Mouse (Mus musculus): Measurements from ENCODE around the gene Grik4. TPM values are rescaled to one million over a fixed set of nuclear protein-coding genes. Genes with fewer than 3 reads are reported as not detected.
A peak's percentile ranks its signal among the peaks of the same experiment; 100 is the strongest.

Gene Grik4
- total RNA-seq, 2 experiments from 2014 or later: 0.11 TPM; not detected in 1

- intact Hi-C loops (cut with DNase I): no loop called here
- no peak for DNase-seq
Observed at GRCm38 (mm10) chr9:42636446-42636845, 307.8 kb downstream of the Grik4 start.

GRCm38 (mm10) chr9:42631479-42631878 lies 312.8 kb downstream of the Grik4 start:
- DNase-seq: no peak
- intact Hi-C loops (cut with DNase I): no loop called here

DNA sequence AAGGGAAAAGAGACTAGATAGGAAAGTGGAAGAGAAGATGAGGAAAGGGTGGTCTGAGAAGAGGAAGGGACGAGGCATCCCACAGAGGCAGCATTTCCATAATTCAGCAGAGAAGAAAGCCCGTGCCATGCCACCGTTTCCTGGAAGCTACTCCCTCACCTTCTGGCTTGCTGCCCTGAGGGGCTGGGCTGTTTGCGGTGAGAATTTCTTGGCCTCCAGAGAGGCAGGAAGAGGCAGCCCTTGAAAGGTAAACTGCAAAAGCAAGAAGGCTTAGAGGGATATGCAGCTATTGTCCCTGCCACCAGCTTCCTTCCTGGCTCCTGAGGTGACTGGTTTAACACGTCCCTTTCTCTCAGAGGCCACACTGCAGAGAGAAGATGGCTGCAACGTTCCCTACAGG lies 316.7 kb downstream of the Grik4 start:
- intact Hi-C loops (cut with DNase I): no loop called here
- no peak for DNase-seq

DNA sequence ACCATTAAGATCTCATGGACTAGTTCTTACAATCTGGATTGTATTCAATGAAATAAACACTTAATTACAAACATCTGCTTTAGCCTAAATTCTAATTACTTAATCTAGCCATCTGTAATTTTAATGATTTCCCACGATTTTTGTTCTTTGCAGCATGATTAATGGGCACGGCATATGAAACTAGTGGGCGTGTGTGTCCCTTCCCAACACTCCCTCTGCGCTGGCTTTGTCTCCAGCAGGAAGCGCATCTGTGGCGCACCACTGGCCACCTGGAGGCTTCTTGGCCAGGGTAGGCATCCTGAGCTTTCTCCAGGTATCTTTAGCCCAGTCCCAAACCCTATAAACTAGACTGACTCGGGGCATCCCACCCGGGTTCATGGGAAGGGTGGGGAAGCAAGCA lies 317.1 kb downstream of the Grik4 start:
- DNase-seq: no peak
- intact Hi-C loops (cut with DNase I): no loop called here

DNA sequence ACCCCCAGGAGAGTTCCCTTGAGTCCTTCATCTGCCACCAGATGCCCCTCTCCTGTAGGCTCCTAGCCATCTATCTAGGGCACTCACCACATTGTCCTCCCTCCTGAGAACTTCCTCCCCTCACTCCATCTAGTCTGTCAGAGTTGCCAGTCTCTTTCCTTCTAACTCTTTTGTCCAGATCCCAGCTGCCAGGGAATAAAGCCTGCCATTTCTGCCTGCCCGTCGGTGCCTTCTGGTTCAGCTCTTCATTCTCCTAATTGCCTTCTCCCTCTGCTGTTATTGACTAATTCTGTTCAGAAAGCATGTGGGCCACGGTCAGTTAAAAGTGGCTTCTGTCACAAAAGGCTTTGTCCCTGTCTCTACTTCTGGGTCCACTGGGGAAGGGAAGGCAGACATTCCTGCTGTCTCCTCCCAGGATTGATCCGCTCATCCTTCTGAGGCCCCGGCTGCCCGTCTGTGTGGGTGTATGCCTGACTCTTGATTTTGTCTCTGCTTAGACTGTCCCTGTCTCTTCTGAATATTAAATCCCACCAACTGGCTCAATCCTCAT lies 318.0 kb downstream of the Grik4 start:
- intact Hi-C loops (cut with DNase I): no loop called here
- DNase-seq: no peak

DNA sequence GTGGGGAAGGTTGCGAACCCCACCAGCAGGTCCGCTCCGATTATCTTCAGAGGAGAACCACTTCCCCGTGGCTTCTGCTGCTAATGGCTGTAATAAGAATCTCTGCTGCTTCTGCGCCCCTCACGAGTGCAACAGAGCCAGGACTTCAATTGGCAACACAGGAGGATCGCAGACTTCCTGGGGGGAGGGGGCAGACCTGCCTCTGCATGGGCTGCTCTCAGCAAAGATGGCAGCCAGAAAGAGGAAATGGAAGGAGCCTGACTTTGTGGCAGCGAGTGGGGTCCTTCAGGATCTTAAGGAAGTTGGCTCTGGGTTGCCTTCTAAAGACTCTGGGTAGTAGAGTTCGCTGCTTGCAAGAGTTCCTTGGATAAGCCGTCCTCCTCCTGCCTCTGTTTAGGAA lies 329.9 kb downstream of the Grik4 start:
- intact Hi-C loops (cut with DNase I): no loop called here

DNA sequence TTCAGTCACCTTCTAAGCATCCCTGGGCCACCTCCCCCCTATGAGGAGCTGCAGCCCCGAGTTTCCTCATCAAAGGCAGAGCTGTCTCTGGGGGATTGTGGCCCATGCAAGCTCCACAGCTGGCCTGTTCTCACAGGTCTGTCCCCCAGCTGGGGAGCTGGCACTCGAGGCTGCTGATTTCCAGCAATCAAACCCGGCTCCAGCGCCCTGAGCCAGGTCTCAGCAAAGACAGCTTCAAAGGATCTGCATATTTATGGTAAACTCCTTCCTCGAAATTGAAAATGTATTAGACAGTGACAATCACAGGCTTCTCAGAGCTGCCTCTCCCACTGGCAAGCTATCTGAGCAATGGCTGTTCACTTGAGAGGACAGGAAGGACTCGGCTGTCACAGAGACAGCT lies 330.5 kb downstream of the Grik4 start:
- no peak for DNase-seq
- intact Hi-C loops (cut with DNase I): no loop called here

More for the DNA sequence above, 329.9 kb downstream of the Grik4 start:
- no peak for DNase-seq

DNA sequence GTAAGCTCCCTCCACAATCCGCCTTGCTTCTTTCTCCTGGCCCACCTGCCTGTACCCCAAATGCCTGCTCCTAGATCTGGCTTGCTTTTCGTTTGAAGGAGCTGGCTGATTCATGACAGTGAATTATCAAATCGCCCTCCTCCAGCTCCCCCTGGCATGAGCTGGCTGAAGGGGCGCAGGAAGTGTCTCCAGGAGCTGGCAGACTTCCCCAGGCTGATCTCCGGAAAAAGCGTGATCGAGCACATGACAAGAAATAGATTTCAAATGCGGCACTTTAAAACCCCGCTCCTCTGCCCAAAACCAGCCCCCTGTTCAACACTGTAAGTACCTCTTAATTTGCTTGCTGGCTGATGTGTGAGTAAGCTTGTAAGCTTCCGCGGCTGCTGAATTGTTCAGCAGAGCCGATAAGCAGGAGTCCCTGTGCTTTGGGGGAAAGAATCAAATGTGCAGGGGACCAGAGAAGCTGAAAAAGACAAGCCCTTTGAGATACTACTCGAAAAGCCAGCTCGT lies 331.8 kb downstream of the Grik4 start:
- no peak for DNase-seq
- intact Hi-C loops (cut with DNase I): no loop called here

DNA sequence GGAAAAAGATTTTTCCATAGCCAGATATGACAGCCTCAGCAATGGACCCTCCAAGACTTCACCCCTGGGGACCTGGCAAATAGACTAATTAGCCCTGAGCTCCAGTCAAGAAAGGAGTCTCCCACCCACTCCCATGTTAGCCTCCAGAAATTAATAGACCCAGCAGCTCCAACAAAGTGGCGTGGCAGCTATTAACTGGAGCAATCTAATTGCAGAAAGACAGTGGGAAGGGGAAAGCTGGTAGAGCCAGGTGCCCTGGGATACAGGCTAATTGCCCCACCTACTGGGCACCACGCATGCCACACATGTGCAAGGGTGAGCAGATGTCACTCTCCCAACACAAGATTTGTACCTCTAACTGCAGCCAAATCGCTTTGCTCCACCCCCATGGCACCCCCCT lies 342.8 kb downstream of the Grik4 start:
- intact Hi-C loops (cut with DNase I): loop anchor here (5.0 kb wide), 1 partner anchor 214 kb away; no protein-coding TSS in a partner anchor
- DNase-seq: no peak

GRCm38 (mm10) chr9:42597525-42597924 lies 346.8 kb downstream of the Grik4 start:
- no peak for DNase-seq
- intact Hi-C loops (cut with DNase I): no loop called here

- intact Hi-C loops (cut with DNase I): loop anchor here (10.0 kb wide), 1 partner anchor 194 kb away; no protein-coding TSS in a partner anchor
- DNase-seq: no peak
Observed at GRCm38 (mm10) chr9:42578511-42578910, 365.8 kb downstream of the Grik4 start.

GRCm38 (mm10) chr9:42578106-42578505 lies 366.2 kb downstream of the Grik4 start:
- intact Hi-C loops (cut with DNase I): loop anchor here (10.0 kb wide), 1 partner anchor 193 kb away; no protein-coding TSS in a partner anchor

GRCm38 (mm10) chr9:42573616-42574350 lies 370.5 kb downstream of the Grik4 start:
- no peak for DNase-seq

More at GRCm38 (mm10) chr9:42578106-42578505, 366.2 kb downstream of the Grik4 start:
- DNase-seq: no peak

GRCm38 (mm10) chr9:42573180-42573579 lies 371.1 kb downstream of the Grik4 start:
- intact Hi-C loops (cut with DNase I): loop anchor here (1.0 to 10.0 kb wide), 3 partner anchors 188 to 371 kb away; partner anchors contain the start of gene Grik4
- DNase-seq: peak; percentile 19 to 48

More at GRCm38 (mm10) chr9:42573616-42574350, 370.5 kb downstream of the Grik4 start:
- intact Hi-C loops (cut with DNase I): loop anchor here (1.0 to 10.0 kb wide), 3 partner anchors 189 to 371 kb away; partner anchors contain the start of gene Grik4

DNA sequence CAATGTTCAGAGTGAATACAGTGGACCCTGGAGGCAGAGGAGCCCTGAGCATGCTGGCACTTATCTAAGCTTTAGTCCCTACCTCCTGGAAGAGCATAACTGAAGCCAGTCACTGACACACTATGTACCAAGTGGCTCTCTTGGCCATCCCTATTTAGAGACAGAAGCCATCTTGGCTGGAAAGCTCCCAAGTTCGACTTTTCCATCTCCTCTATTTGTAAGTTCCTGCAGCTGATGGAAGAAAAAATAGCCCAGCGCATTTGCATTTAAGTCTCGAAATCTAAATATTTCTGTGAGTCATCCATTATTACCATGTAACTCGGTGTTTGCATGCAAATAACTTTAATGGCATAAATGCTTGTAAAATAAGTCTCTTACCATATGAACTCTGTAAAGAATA lies 378.4 kb downstream of the Grik4 start:
- no peak for DNase-seq
- intact Hi-C loops (cut with DNase I): no loop called here

DNA sequence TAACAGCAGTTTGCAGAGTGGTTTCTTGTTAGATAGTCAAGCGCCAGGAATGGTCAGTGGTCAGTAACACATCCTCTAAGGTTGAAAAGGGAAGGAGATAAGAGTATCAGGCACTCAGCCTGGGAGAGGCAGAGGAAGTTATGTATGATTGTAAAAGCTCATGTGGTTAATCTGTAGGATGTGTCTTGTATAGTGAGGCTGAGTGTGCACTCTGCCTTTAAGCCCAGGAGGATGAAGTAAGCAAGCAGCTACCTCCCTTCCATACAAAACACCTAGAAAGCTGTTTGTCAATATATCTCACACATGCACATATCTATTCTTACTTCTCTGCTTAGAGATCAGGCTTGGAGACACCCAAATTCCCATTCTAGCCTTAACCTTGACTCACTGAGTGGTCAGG lies 389.1 kb downstream of the Grik4 start:
- intact Hi-C loops (cut with DNase I): no loop called here
- no peak for DNase-seq

- intact Hi-C loops (cut with DNase I): no loop called here
- peak; percentile 49 to 76 for DNase-seq
Observed at GRCm38 (mm10) chr9:42550116-42550515, 394.2 kb downstream of the Grik4 start.

DNA sequence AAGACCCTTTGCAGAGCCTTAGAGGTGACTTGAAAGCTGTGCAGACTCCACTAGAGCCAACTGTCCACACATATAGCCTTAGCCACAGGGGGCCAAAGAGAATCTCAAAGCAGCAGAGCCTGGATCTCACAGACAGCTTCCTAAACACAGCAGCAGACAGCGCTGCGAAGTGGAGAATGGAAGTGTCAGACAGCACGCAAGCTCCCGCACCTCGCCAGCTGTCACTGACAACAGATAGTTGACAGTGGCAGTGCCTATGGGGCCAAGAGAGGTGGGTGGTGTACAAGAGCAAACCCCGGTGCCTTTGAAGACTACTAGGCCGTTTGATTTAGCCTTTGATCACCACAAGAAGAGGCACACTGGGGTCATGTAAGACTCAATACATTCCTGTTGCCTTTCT lies 395.3 kb downstream of the Grik4 start:
- DNase-seq: no peak
- intact Hi-C loops (cut with DNase I): no loop called here

- no peak for DNase-seq
- intact Hi-C loops (cut with DNase I): no loop called here
Observed at GRCm38 (mm10) chr9:42544521-42544920, 399.8 kb downstream of the Grik4 start.

DNA sequence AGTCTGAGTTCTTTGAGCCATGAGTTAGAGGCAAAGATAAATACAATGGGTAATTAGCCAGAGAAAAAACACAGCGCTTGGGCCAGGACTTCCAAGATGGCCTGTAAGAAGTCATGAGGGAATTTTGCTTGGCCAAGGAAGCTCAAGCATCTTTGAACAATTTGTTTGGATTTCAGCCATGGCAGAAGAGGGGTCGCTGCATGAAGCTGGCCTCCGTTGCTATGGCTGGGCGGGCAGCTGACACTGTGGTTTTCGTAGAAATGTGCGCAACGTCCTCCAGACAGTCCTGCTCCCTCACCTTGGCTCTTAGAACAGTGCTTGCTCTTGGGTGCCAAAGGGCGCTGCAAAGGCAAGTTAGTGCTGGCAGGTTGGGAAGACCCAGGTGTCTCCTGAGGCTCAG lies 410.8 kb downstream of the Grik4 start:
- no peak for DNase-seq
- intact Hi-C loops (cut with DNase I): no loop called here

GRCm38 (mm10) chr9:42533041-42533440 lies 411.3 kb downstream of the Grik4 start:
- no peak for DNase-seq
- intact Hi-C loops (cut with DNase I): no loop called here

GRCm38 (mm10) chr9:42531951-42532350 lies 412.3 kb downstream of the Grik4 start:
- DNase-seq: no peak
- intact Hi-C loops (cut with DNase I): no loop called here
